Mouse (Mus musculus) embryonic stem cell, embryonic (primary cell): ENCODE measurements around the gene Ptrh2.

Experiments
- CTCF ChIA-PET, 4 experiments: fragments of 300-600 bp in 2 of 4; fragments of 350-600 bp in 2 of 4; sonication (Branson Sonifier 250); formaldehyde crosslinking; loops; one replicate each; lab custom pipeline; 2022; ENCODE audit warnings: inconsistent platforms in 2 of 4; lab: Charles Lee
- POLR2A ChIA-PET, 4 experiments: fragments of 300-600 bp in 2 of 4; fragments of 350-600 bp in 2 of 4; sonication (Branson Sonifier 250); formaldehyde crosslinking; loops; one replicate each; lab custom pipeline; 2022; ENCODE audit warnings: antibody characterized with exemption in 4 of 4, inconsistent platforms in 1 of 4; lab: Charles Lee

Gene Ptrh2

GRCm38 (mm10) chr11:86683395-86684125, at the start of gene Ptrh2, which contains the start of gene Vmp1:
Gene Ptrh2, plus strand, starts transcription at chr11:86683985.
Gene Vmp1, minus strand, starts transcription at chr11:86683836.
- POLR2A ChIA-PET = interaction anchor here in 3 of 4 experiments (0.6 to 5.6 kb wide), 45 partner anchors 10 to 1950 kb away, joined by 3 to 64 read pairs (median 4); partner anchors contain the start of genes Cltc (in 3 of the 3), Rps6kb1 (in 3 of the 3) and Tubd1 (in 3 of the 3)

DNA sequence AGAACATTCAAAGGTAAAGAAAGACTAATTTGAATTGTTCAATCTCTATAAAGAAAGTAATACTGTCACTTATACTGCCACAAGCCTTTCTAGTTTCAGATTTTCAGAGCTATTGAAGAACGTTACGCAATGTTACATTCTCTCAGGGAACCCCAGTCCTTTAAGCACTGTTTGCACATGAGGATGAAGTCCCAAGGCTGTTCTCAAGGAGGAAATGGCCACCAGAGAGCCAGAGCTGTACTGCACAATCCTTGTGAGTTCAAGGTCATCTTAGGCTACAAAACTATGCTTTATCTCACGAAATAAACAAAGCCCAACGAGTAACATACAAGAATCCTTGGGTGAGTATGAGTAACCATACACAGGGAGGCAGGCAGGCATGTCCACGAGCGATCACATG, 49.4 kb upstream of the Ptrh2 start:
- POLR2A ChIA-PET = interaction anchor here in 2 of 4 experiments (0.6 to 1.3 kb wide), 4 partner anchors 10 to 201 kb away, joined by 3 read pairs; no protein-coding TSS in a partner anchor
- CTCF ChIA-PET = interaction anchor here in 2 of 4 experiments (0.6 to 1.8 kb wide), 4 partner anchors 11 to 301 kb away, joined by 3 to 5 read pairs (median 3); no protein-coding TSS in a partner anchor

More at GRCm38 (mm10) chr11:86683395-86684125, at the start of gene Ptrh2, which contains the start of gene Vmp1:
- CTCF ChIA-PET = interaction anchor here (0.5 to 1.2 kb wide), 6 partner anchors 30 to 475 kb away, joined by 3 to 6 read pairs (median 4); no protein-coding TSS in a partner anchor

GRCm38 (mm10) chr11:86637697-86638096, 46.1 kb upstream of the Ptrh2 start:
- CTCF ChIA-PET = interaction anchor here in 3 of 4 experiments (0.7 to 1.3 kb wide), 3 partner anchors 13 to 16 kb away, joined by 3 to 8 read pairs (median 4); no protein-coding TSS in a partner anchor
- POLR2A ChIA-PET = interaction anchor here in 2 of 4 experiments (0.6 to 2.4 kb wide), 5 partner anchors 11 to 59 kb away, joined by 3 to 6 read pairs (median 4); no protein-coding TSS in a partner anchor

DNA sequence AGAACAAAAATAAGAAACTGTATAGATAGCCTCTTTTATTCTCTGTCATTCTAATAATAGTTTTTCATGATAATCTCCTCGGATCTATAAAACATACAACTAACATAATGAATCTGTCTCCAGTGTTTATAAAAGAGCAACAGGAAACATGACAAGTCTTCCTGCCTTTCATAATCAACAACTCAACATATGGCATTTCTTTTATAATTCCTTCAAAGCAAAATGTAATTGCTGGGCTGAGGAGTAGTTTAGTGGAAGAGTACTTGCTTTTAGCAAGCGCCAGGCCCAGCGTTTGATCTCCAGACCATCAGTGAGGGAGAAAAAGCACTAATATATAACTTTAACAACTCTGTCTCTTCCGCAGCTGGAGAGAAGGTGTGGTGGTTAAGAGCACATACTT, 42.1 kb upstream of the Ptrh2 start:
- ChIA-PET CTCF (interaction anchor here in 2 of 4 experiments (0.6 to 1.7 kb wide), 2 partner anchors 12 to 40 kb away, joined by 4 to 5 read pairs; no protein-coding TSS in a partner anchor), POLR2A (no interaction called here)

GRCm38 (mm10) chr11:86644553-86644952, 39.2 kb upstream of the Ptrh2 start:
- POLR2A ChIA-PET = interaction anchor here in 3 of 4 experiments (0.6 to 1.1 kb wide), 7 partner anchors 9 to 1727 kb away, joined by 3 to 4 read pairs (median 3); partner anchors contain the start of genes Rps6kb1 (in 1 of the 3) and Tubd1 (in 1 of the 3)
- CTCF ChIA-PET = interaction anchor here in 3 of 4 experiments (1.0 to 3.1 kb wide), 3 partner anchors 9 kb away, joined by 3 to 12 read pairs (median 5); no protein-coding TSS in a partner anchor

DNA sequence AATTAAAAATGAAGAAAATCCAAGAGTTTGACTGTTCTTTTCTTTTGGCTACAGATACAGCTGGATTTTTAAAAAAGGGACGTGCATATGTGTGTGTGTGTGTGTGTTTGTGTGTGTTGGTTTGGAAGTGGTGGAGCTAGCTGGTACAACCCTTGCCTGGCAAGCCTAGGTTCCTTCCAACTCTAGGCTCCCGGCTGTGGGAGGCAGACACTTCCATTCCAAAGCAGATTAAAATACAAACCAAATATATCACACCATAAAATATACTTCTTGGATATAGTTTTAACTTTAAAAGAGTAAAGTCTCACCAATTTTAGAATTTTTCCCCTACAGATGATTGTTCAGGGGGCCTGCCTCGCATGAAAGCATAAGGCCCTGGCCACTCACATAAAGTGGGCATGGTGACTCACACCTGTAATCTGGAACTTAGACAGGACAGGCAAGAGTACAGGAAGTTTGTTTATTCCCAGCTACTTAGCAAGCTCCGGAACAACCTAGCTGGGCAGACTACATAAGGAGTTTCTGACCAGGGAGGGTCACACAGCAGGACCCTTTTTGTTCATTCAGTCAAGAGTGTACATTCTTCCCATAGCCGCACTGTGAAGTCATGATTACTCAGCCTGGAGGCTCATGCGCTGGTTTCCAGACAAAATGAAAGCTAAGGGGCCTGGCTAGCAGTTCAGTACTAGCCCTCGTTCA, 37.5 kb upstream of the Ptrh2 start:
- ChIA-PET CTCF (no interaction called here), POLR2A (interaction anchor here in 3 of 4 experiments (0.6 to 1.2 kb wide), 4 partner anchors 67 to 452 kb away, joined by 3 to 6 read pairs (median 5); partner anchors contain the start of genes Rps6kb1 (in 1 of the 3) and Tubd1 (in 1 of the 3))

DNA sequence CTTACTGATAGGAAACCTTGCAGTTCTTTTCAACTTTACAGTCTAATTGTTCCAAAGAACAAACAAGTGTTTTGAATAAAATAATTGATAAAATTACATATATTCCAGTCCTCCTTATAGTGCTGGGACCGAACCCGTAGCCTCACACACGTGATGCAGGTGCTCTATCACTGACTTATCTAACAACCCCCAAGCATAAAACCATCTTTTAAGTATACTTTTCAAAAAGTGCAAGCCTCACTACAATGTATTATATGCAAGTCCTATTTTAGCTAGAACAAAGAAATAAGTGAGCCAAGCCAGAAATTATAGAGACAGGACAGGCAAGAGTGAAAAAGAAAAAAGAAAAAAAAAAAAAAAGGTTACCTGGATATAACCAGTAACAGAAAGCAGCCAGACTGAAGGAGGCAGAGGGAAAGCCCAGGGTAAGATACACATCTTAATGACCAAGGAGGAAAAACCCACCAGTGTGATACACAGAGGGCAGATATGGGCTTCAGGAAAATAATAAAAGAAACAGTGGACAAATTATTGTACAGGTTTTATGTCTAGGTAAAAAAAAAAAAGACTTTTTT, 36.8 kb upstream of the Ptrh2 start:
- POLR2A ChIA-PET = interaction anchor here in 2 of 4 experiments (1.1 to 2.1 kb wide), 3 partner anchors 9 to 102 kb away, joined by 4 to 6 read pairs (median 6); partner anchors contain the start of genes Rps6kb1 (in 1 of the 2) and Tubd1 (in 1 of the 2)
- CTCF ChIA-PET = no interaction called here

DNA sequence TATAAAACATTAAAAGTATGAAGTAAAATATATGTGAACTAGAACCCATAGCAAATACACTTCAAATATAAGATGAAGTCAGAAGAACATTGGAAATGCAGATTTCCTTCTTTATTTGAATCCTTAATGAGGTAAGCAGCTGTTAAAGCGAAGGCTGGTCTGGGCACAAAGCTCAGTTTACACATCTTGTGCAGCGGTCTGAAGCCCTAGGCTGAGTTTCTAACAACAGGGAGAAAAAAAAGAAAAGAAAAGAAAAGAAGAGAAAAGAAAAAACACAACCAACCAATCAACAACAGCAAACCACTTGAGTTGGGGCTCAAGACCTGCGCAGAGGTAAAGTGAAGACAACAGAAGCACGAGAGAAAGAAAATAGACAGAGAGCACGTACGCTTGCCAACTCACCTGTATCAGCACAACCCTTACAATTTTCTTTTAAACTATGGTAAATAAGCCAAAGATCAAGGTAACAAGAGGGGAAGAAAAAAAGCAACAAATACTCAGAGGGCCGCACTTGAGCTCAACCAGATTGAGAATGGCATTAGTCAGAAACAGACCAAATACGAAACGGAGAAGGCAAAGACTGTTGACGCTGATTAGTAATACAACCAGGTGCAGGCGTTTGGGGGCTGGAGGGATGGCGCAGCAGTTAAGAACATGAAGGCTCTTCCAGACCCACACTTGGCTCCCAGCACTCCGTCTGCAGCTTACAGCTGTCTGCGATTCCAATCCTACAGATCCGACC, 35.9 kb upstream of the Ptrh2 start:
- POLR2A ChIA-PET = interaction anchor here in 3 of 4 experiments (0.6 to 2.1 kb wide), 5 partner anchors 10 to 546 kb away, joined by 3 to 6 read pairs (median 4); no protein-coding TSS in a partner anchor

GRCm38 (mm10) chr11:86649542-86649941, 34.2 kb upstream of the Ptrh2 start:
- ChIA-PET POLR2A (interaction anchor here in 3 of 4 experiments (0.7 to 1.1 kb wide), 4 partner anchors 9 to 128 kb away, joined by 3 to 5 read pairs (median 4); partner anchors contain the start of genes Rps6kb1 (in 1 of the 3) and Tubd1 (in 1 of the 3)), CTCF (no interaction called here)

More for the DNA sequence above, 35.9 kb upstream of the Ptrh2 start:
- CTCF ChIA-PET = no interaction called here

DNA sequence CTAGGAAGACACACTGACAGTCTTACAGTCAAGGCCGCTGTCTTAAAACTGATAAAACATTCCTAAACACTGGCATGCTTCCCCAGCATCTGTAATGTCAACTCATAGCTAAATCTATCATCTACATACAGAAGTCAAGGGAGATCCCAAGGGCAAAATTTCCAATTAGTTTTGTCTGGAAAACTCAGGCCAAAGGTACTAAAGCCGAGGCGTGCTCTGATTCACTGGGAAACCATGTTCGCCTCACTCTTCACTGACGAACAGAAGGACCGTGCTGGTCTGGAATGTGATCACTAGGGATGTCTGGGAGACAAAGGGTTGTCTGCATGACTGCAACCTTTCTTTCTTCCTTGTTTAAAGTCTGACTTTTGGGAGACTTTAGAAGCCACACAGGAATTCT, 33.1 kb upstream of the Ptrh2 start:
- ChIA-PET CTCF (interaction anchor here in 3 of 4 experiments (0.6 to 1.0 kb wide), 3 partner anchors 13 to 1700 kb away, joined by 3 to 4 read pairs (median 3); no protein-coding TSS in a partner anchor), POLR2A (interaction anchor here in 1 of 4 experiments (1.1 to 1.6 kb wide), 2 partner anchors 106 to 108 kb away, joined by 3 read pairs; partner anchors contain the start of genes Rps6kb1 and Tubd1)

DNA sequence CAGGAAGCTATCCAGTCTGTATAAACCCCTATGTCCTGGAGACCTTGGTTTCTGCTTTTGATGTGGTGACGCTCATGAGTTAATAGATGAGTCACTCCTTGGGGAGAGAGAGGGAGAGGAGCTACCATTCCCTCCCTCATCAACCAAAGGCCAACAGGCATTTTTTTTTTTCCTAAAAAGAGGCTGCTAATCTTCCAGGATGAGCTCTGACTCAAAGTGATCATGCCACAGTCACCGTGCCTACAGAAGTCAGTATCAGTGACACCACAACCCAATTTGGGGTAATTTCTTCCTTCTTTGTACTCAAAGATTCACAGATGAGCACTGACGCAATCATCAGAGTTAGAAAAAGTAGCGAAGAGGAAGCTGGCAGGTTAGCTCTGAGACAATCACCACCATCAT, 31.2 kb upstream of the Ptrh2 start:
- ChIA-PET CTCF (interaction anchor here (0.7 to 2.4 kb wide), 21 partner anchors 12 to 1834 kb away, joined by 3 to 20 read pairs (median 4); partner anchors contain the start of genes Ptrh2 (in 1 of the 4) and Vmp1 (in 1 of the 4)), POLR2A (interaction anchor here (0.5 to 2.2 kb wide), 19 partner anchors 11 to 1335 kb away, joined by 3 to 14 read pairs (median 3); partner anchors contain the start of genes Rps6kb1 (in 1 of the 4) and Tubd1 (in 1 of the 4))

DNA sequence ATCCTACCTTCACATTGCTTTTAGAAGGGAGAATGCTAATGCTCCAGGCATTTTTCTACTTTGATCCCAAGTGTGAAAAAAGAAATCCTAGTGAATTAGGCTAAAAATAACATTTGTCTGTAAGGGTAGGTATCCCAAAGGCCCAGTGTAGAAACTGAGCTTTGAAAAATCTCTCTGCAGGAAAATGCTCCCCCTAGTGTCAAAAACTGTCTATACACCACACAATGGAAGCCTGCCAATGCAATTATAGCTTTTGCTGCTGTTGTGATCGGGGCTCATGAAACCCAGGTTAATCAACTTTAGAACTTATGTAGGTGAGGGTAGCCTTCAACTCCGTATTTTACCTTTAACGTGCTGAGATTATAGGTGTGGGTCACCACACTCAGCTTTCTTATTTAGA, 30.3 kb upstream of the Ptrh2 start:
- CTCF ChIA-PET = interaction anchor here (0.5 to 2.4 kb wide), 87 partner anchors 9 to 611 kb away, joined by 3 to 20 read pairs (median 3); partner anchors contain the start of genes Ptrh2 (in 3 of the 4), Rps6kb1 (in 3 of the 4), Tubd1 (in 3 of the 4) and Vmp1 (in 3 of the 4)
- POLR2A ChIA-PET = interaction anchor here (0.6 to 2.2 kb wide), 20 partner anchors 10 to 809 kb away, joined by 3 to 14 read pairs (median 4); partner anchors contain the start of genes Rps6kb1 (in 2 of the 4), Cltc (in 1 of the 4), Ptrh2 (in 1 of the 4) and Tubd1 (in 1 of the 4)

DNA sequence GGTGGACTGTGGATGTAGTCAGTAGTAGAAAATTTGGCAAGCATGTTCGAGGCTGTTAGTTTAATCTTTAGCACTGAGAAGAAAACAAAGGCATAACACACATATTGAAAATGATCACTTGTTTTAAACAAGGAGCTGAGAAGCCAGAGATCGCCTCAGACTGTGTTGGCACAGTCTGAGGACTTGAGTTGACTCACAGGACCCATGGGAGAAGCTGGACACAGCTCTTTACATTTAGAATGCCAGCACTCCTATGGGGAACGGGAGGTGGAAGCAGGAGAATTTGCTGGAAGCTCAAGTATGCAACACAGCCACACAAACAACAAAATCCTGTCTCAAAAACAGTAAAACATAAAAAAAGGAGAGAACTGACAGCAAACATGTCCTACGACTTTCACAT, 29.7 kb upstream of the Ptrh2 start:
- ChIA-PET POLR2A (interaction anchor here (0.6 to 2.2 kb wide), 18 partner anchors 9 to 219 kb away, joined by 3 to 14 read pairs (median 4); partner anchors contain the start of genes Rps6kb1 (in 2 of the 4), Cltc (in 1 of the 4), Ptrh2 (in 1 of the 4) and Tubd1 (in 1 of the 4)), CTCF (interaction anchor here (0.6 to 2.4 kb wide), 62 partner anchors 9 to 688 kb away, joined by 3 to 20 read pairs (median 4); partner anchors contain the start of genes Ptrh2 (in 2 of the 4), Rps6kb1 (in 2 of the 4), Tubd1 (in 2 of the 4) and Vmp1 (in 2 of the 4))

DNA sequence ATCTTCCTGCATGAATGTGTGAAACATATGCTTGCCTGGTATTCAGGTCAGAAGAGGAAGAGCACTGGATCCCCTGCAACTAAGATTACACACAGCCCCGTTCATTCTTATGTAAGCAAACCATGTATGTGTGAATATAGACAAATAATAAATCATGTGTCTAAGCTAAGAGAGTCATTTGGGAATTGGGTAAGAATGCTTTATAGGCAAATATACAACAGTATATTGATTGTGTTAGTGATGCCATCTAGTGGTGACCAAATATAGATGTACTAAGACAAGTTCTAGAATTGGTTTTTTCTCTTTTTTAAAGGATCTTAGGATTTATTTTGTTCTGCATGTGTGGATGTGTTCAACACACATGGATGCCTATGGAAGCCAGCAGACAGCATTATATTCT, 28.1 kb upstream of the Ptrh2 start:
- ChIA-PET CTCF (no interaction called here), POLR2A (interaction anchor here in 2 of 4 experiments (0.6 to 1.6 kb wide), 4 partner anchors 58 to 247 kb away, joined by 3 to 4 read pairs (median 4); no protein-coding TSS in a partner anchor)

DNA sequence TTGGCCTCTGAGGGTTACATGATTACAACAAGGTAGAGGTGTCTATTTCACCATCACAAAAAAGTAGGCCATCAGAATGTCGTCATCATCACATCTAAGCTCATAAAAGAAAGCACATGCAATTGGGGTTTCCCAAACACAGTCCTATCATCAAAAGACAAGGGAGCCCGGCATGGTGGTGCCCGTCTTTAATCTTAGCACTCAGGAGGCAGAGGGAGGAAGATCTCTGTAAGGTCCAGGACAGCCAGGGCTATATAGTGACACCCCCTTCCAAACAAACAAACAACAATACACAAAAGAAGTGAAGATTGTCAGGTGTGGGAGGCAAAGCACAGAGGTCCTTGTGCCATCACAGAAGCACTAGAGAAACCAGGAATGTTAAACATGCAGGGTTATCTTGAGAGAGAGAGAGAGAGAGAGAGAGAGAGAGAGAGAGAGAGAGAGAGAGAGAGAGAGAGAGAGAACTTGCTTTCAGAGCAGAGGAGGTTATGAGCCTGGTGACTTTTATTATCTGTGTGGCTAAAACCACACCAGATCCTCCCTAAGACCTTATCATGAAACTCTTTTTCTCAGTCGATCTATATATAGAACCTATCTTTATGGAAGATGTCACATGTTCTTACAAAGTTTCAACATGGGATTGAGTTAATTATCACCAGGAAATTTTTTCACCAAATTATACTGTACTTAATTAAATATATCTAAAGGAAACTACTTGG, 26.8 kb upstream of the Ptrh2 start:
- POLR2A ChIA-PET = no interaction called here
- CTCF ChIA-PET = no interaction called here
